Mouse (Mus musculus): ENCODE data around the gene Gfod1. TPM values are rescaled to one million over a fixed set of nuclear protein-coding genes. Genes with fewer than 3 reads are reported as not detected.

Gene Gfod1
- total and polyA plus RNA-seq, 3 experiments = 0.30 to 0.70 (median 0.36) TPM

DNA sequence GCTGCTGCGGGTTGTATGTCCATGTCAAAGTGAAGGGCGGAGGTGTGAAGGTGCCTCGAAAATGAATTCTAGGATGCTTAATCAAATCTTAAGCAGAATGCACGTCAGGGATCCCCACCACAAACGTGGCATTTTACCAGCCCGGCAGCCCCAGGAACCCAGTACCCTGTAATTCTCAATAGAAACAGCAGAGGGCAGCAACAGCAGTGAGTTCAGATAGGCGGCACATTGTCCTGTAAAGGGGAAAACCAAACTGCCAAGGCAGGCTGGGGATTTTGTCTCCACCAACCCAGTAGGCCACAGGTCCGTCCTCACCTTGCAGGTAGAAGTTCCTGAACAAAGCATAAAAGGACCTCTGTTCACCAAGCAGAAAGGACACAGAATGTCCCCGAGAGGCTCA is 130.7 kb downstream of the Gfod1 start (continued):
- TF ChIP-seq USF1 (IDR thresholded peaks at IDR 0.05; ENCODE audit: low read depth, low read length) (no peak), CTCF (conservative IDR thresholded peaks at IDR 0.05 in 1 of 2, IDR thresholded peaks at IDR 0.05 in 1 of 2; ENCODE audit: low read depth in 2 of 2, low read length in 2 of 2) (peak; percentile 74 to 78; a peak in 3 of 4 replicates), MEF2A (IDR thresholded peaks at IDR 0.05; ENCODE audit: borderline replicate concordance, low read depth, low read length) (no peak), SIN3A (IDR thresholded peaks at IDR 0.05; ENCODE audit: low read length) (no peak), CHD2 (IDR thresholded peaks at IDR 0.05; ENCODE audit: low read length) (no peak), UBTF (IDR thresholded peaks at IDR 0.05; ENCODE audit: low read depth, low read length) (no peak), USF2 (conservative IDR thresholded peaks at IDR 0.05; ENCODE audit: low read depth, low read length) (no peak), RCOR1 (conservative IDR thresholded peaks at IDR 0.05; ENCODE audit: low read depth, low read length) (no peak), EP300 (IDR thresholded peaks at IDR 0.05; ENCODE audit: low read length) (no peak), POLR2AphosphoS2 (IDR thresholded peaks at IDR 0.05; ENCODE audit: low read depth, low read length) (no peak), MAFK (IDR thresholded peaks at IDR 0.05; ENCODE audit: insufficient replicate concordance, low read length) (no peak), ZNF384 (IDR thresholded peaks at IDR 0.05; ENCODE audit: low read depth, low read length) (no peak), ELF1 (IDR thresholded peaks at IDR 0.05; ENCODE audit: low read depth, low read length) (no peak), PAX5 (IDR thresholded peaks at IDR 0.05; ENCODE audit: low read length) (no peak)

- Histone ChIP-seq H3K9ac (ENCODE audit: insufficient read depth, low read depth) (peak overlapping the region; percentile 89), H3K9me3 (replicated peaks; ENCODE audit: low read length) (no peaks in the 10 kb centered on the region), H3K4me2 (ENCODE audit: insufficient read depth, low read depth, poor library complexity, severe bottlenecking) (peak overlapping the region; percentile 46), H3K79me2 (replicated peaks; ENCODE audit: control insufficient read depth, extremely low read depth, insufficient read depth, poor library complexity, severe bottlenecking) (no peaks in the 10 kb centered on the region), H3K27ac (ENCODE audit: insufficient read depth, low read depth) (no peak overlapping the region), H3K36me3 (replicated peaks in 1 of 2; ENCODE audit: control insufficient read depth in 1 of 2, insufficient read depth in 1 of 2, low read length in 1 of 2) (peaks cover 2 to 16% of the 10 kb centered on the region in 2 experiments), H3K27me3 (replicated peaks) (no peaks in the 10 kb centered on the region), H3K4me1 (ENCODE audit: control insufficient read depth in 1 of 2, insufficient read depth in 2 of 2) (peaks cover 4 to 39% of the 10 kb centered on the region in 2 experiments; a peak in 3 of 4 replicates), H3K4me3 (replicated peaks in 1 of 3; ENCODE audit: low read depth in 2 of 3, low read length in 2 of 3, poor library complexity in 1 of 3) (peak overlapping the region in 2 of 3 experiments; percentile 79 to 82)
- TF ChIP-seq POLR2A (IDR thresholded peaks at IDR 0.05; ENCODE audit: low read depth, low read length) (no peak), ZMIZ1 (IDR thresholded peaks at IDR 0.05; ENCODE audit: low read depth, low read length) (no peak), IRF4 (IDR thresholded peaks at IDR 0.05; ENCODE audit: low read depth, low read length) (no peak), MAZ (IDR thresholded peaks at IDR 0.05; ENCODE audit: low read depth, low read length) (no peak), MAFK (IDR thresholded peaks at IDR 0.05; ENCODE audit: insufficient replicate concordance, low read length) (0 out of 2 replicates have a peak, but pooled peaks have one; percentile 5), BHLHE40 (IDR thresholded peaks at IDR 0.05; ENCODE audit: low read depth, low read length) (no peak), JUND (conservative IDR thresholded peaks at IDR 0.05; ENCODE audit: low read depth, low read length) (no peak), POLR2AphosphoS2 (IDR thresholded peaks at IDR 0.05; ENCODE audit: low read depth, low read length) (no peak; the same call in 1 of the 2 replicates), CTCF (conservative IDR thresholded peaks at IDR 0.05 in 1 of 2, IDR thresholded peaks at IDR 0.05 in 1 of 2; ENCODE audit: low read depth in 2 of 2, low read length in 2 of 2) (peak in 1 of 2 experiments; percentile 37; a peak in 2 of 4 replicates), HCFC1 (IDR thresholded peaks at IDR 0.05; ENCODE audit: low read depth, low read length) (no peak), RAD21 (IDR thresholded peaks at IDR 0.05; ENCODE audit: low read depth, low read length) (no peak; the same call in none of the 2 replicates), ELF1 (IDR thresholded peaks at IDR 0.05; ENCODE audit: low read depth, low read length) (no peak), USF2 (conservative IDR thresholded peaks at IDR 0.05; ENCODE audit: low read depth, low read length) (no peak)
- in situ Hi-C loops (cut with MboI; ENCODE audit: low pct_ligation_motif_present, low pct_unique_long_range_greater_than_20kb, low sequenced_read_pairs) = loop anchor here (10.0 kb wide), 1 partner anchor 563 kb away; no protein-coding TSS in a partner anchor
- DNase-seq (ENCODE audit: extremely low read depth) = peak; percentile 44
- dilution Hi-C loops (cut with MboI; ENCODE audit: extremely low pct_ligation_motif_present, extremely low pct_unique_long_range_greater_than_20kb, low sequenced_read_pairs) = no loop called here
Observed at GRCm38 (mm10) chr13:43172036-43172713, 131.8 kb downstream of the Gfod1 start.
